Mouse (Mus musculus) A20 (cell line): ENCODE results near the gene AI413582.
A peak's percentile ranks its signal among the peaks of the same experiment; 100 is the strongest.

Experiments
- DNase-seq: peaks from one replicate; pipeline ENCODE4 v3.0.0-alpha.2; 2011; ENCODE audit warnings: low read depth, low spot score

The AI413582 gene

GRCm38 (mm10) chr17:27565163-27565941 is at the start of gene AI413582:
Gene AI413582 (minus strand): TSS chr17:27565756.
- peak; percentile 95 for DNase-seq

DNA sequence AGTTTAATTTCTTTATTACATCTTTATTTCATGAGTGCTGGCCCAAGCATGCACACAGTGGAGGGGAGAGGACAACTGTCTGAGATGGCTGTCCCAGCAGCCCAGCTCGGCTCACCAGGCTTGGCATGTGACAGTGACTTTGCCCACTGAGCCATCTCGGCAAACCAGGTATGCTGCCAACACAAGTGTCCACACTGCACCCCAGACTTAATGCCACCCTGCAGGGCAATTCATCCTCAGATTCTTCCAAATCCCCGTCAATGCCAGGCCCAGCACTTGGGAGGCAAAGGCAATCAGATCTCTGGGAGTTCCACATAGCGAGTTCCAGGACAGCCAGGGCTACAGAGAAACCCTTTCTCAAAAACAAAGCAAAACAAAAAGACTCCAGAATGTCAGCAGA is 47.5 kb upstream of the AI413582 start:
- DNase-seq, result no peak

GRCm38 (mm10) chr17:27611994-27612393 is 46.4 kb upstream of the AI413582 start:
- no peak for DNase-seq

- DNase-seq, result no peak
Observed at GRCm38 (mm10) chr17:27611519-27611884, 45.9 kb upstream of the AI413582 start.

GRCm38 (mm10) chr17:27610679-27611518 is 45.3 kb upstream of the AI413582 start:
- DNase-seq, result no peak

GRCm38 (mm10) chr17:27609576-27609975 is 44.0 kb upstream of the AI413582 start:
- DNase-seq, result no peak

DNA sequence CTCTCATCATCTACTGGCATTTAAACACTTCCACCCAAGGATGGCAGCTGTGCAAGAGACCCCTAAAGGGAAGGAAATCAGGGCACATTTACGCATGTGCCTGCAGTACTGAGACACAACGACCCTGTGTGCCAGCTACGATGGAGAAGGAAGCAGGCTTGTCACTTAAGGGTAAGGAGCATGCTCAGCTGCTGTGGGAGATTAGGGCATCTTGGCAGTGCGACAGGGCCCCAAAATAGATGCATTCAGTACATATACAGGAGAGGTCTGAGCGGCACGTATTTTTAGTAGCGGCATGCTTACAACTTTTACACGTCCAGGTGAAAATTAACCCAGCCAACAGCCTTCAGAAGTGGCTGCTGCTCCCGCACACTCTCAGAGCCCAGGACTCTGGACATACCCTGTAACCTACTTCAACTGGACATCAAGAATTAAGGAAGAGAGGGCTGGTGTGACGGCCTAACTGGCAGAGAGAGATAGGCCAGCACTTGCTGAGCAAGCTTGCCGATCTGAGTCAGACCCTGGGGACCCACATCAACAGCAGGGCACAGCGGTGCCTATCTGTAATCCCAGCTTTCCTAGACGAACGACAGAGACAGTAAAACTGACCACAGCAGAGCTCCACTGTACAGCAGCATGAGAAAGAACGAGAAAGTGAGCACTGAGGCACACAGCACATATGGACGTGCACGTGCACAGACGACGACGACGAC is 38.1 kb upstream of the AI413582 start:
- no peak for DNase-seq

- DNase-seq, result no peak
Observed at GRCm38 (mm10) chr17:27603036-27603435, 37.5 kb upstream of the AI413582 start.

DNA sequence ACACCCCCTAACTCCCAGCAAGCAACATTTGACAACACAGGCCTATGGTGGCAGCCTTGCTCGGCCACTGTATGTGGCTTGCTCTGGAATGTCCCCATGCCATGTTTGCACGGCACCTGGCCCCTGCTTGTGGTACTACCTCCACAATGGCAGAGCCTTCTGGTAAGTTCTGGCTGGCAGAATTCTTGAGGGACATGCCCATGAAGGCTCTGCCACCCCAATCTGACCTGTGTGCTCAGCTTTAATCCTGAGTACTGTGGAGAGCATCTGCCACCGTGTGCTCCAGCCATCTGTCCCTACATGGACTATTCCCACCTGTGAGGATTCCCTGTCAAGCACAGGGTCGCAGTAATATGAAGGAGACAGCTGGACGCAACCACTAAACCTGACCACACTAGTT is 35.3 kb upstream of the AI413582 start:
- no peak for DNase-seq

GRCm38 (mm10) chr17:27600286-27600685 is 34.7 kb upstream of the AI413582 start:
- DNase-seq, result no peak

- DNase-seq, result no peak
Observed at GRCm38 (mm10) chr17:27596376-27597190, 31.0 kb upstream of the AI413582 start.

DNA sequence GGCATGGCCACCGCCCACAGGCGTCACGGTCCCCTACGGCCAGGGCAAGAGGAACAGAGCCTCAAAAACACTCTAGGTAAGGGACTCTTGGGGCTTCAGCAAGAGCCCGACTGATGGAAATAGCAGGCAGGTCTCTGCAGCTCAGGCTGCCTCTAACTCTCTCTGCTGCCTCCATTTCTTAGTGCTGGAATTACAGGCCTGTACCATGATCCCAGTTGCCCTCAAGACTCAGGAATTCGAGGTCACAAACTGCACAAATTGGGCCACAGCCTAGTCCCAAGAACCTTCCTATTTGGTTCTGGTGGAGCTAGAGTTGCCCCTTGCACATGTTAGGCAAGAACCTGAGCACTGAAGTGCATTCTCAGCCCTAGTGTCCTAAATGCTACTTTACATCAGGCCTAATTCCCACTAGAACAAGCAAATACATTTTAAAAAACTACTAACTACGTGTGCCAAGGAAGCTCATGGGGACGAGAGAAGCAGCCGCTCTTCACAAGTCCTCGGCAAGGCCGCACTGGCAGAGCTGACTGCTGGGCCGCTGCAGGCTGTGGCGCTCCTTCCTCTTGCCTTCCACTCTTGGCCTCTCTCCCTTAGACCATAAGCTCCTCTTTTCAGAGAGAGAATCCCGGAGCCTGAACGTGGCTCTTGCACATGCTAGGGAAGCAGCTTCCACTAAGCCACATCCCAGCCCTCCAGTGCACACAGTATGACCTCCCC is 30.3 kb upstream of the AI413582 start:
- no peak for DNase-seq

DNA sequence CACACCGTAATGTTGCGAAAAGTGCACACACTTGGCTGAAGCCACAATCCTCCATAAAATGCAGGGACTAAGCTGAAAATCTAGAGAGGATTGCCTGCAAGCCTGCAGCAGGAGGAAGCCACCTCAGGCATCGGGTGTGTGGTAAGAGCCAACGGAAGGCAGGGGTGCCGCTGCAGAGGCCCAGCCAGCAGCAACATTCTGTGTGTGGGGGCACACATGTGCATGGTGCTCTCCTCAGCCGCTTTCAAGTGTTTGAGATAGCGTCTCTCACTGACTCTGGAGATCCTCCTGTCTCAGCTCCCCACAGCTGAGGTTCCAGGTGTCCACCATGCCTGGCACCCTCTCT is 27.0 kb upstream of the AI413582 start:
- no peak for DNase-seq

- DNase-seq, result peak; percentile 27
Observed at GRCm38 (mm10) chr17:27591826-27592564, 26.4 kb upstream of the AI413582 start.

- no peak for DNase-seq
Observed at GRCm38 (mm10) chr17:27588231-27588630, 22.7 kb upstream of the AI413582 start.

- DNase-seq, result no peak
Observed at GRCm38 (mm10) chr17:27587252-27587651, 21.7 kb upstream of the AI413582 start.

DNA sequence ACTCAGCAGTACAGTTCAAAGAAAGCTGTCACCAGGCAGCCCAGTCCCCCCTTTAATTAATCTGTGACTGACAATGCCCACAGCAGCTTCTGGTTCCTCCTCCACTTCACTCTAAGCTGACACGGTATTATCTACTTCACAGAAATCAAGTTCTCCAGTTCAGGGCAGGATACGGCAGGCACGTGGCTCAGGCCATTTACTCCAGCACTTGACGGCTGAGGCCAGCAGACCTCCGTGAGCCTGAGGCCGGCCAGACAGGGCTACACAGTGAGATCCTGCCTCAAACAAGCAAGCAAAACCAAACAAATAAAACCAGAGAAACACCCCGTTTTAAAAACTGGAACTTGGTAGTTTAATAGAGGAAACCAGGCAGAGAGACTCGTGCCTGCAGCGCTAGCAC is 21.1 kb upstream of the AI413582 start:
- no peak for DNase-seq

- DNase-seq, result peak; percentile 62
Observed at GRCm38 (mm10) chr17:27583185-27583894, 17.8 kb upstream of the AI413582 start.

DNA sequence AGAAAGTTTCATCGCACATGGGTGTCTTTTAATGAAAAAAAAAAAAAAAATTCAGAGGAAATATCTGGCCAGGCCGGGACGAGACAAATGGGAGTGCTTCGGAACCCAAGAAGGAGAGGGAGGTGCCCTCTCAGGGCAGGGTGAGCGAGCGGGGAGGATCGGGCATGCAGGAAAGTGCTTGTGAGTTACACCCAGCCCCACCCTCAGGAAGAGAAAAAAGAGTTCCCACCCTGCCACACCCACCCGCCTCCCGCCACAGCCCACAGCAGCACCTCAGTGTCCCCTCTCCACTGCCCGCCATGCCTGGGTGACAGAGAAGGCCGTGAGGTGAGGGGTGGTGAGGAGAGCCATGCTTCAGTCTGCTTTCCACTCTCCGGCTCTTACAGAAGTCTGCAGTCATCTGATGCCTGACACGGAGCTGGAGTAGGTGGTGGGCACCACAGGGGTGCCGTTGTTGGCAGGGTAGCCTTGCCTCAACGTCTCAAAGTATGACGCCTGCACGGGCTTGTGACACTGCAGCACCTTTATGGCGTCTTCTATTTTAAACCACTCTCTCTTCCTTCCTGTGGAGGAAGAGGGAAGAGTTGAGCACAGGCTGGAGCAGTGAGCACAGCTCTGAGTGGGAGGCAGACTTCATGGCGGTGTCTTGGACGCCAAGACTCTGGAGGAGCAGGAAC is 15.0 kb upstream of the AI413582 start:
- no peak for DNase-seq
